Mouse (Mus musculus): ENCODE data around the gene Atg4b. TPM values are rescaled to one million over a fixed set of nuclear protein-coding genes. Genes with fewer than 3 reads are reported as not detected.
A peak's percentile ranks its signal among the peaks of the same experiment; 100 is the strongest.

Atg4b gene
- polyA plus RNA-seq, 1 experiment from 2014 or later, result 71.5 TPM

DNA sequence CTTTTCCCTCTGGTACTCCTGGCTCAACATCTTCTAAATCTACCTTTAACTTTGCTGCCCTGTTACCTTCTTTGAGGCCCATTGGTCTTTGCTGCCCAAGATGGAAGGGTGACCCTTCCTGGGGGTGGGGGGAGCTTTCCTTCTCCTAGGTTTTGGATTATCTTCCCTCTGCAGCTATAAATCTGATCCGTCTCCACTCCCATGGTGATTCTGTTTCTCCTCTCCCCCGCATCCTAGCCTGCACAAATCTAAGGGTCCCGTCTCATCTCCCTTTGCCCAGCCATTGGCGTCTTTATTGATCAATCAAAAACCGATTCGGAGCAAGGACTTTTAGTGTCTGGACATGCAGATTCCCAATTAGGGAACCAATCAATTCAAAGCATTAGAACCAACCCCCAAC lies 16.3 kb downstream of the Atg4b start:
- Histone ChIP-seq H3K4me3 (replicated peaks; ENCODE audit: low read length) (no peak overlapping the region), H3K27me3 (ENCODE audit: control insufficient read depth, insufficient read depth, low read length) (no peaks in the 10 kb centered on the region), H3K36me3 (ENCODE audit: control insufficient read depth, insufficient read depth, low read length) (peaks cover 4% of the 10 kb centered on the region; the same call in 1 of the 2 replicates), H3K9ac (ENCODE audit: low read length) (no peak overlapping the region), H3K4me1 (ENCODE audit: control insufficient read depth, insufficient read depth, low read length) (no peaks in the 10 kb centered on the region), H3K27ac (ENCODE audit: low read length) (no peak overlapping the region), H3K9me3 (replicated peaks; ENCODE audit: control insufficient read depth, low read length) (no peaks in the 10 kb centered on the region), H3K4me2 (ENCODE audit: low read depth, low read length) (no peak overlapping the region)
- no peak for ATAC-seq (ENCODE audit: insufficient read depth, low FRiP score)
- 96% methylated on average over 6 of the region's 6 CpGs for WGBS

DNA sequence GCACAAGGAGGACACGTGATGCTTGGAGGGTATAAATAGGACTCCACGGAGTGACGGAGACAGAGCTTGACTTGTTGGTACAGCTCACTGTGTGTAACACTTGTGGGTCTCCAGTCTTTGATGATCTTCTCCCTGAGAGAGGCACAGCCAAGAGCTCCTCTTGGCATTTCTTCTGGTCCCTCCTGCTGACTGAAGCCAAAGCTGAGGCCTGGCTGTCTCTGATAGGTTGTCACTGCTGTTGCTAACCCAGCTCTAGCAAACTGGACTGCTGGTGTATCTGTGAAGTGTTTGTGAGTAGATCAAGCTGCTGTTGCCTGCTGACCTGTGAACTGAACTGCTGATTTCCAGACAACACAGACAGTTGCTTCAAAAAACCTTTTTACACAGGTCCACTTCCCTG lies 18.6 kb downstream of the Atg4b start:
- no peak overlapping the region for H3K27ac ChIP-seq (ENCODE audit: low read length)
- WGBS, result 92% methylated on average over 3 of the region's 3 CpGs
- ATAC-seq (ENCODE audit: insufficient read depth, low FRiP score), result no peak
- no peaks in the 10 kb centered on the region for H3K27me3 ChIP-seq (ENCODE audit: control insufficient read depth, insufficient read depth, low read length)
- no peak overlapping the region for H3K9ac ChIP-seq (ENCODE audit: low read length)
- H3K4me2 ChIP-seq (ENCODE audit: low read depth, low read length), result no peak overlapping the region
- peaks cover 7% of the 10 kb centered on the region for H3K36me3 ChIP-seq (ENCODE audit: control insufficient read depth, insufficient read depth, low read length)
- no peaks in the 10 kb centered on the region for H3K9me3 ChIP-seq (replicated peaks; ENCODE audit: control insufficient read depth, low read length)
- no peak overlapping the region for H3K4me3 ChIP-seq (replicated peaks; ENCODE audit: low read length)
- no peaks in the 10 kb centered on the region for H3K4me1 ChIP-seq (ENCODE audit: control insufficient read depth, insufficient read depth, low read length)

- WGBS, result 93% methylated on average over 5 of the region's 5 CpGs
- Histone ChIP-seq H3K9ac (ENCODE audit: low read length) (no peak overlapping the region), H3K4me3 (replicated peaks; ENCODE audit: low read length) (no peak overlapping the region), H3K27me3 (ENCODE audit: control insufficient read depth, insufficient read depth, low read length) (no peaks in the 10 kb centered on the region), H3K27ac (ENCODE audit: low read length) (no peak overlapping the region), H3K4me2 (ENCODE audit: low read depth, low read length) (no peak overlapping the region), H3K4me1 (ENCODE audit: control insufficient read depth, insufficient read depth, low read length) (no peaks in the 10 kb centered on the region), H3K36me3 (ENCODE audit: control insufficient read depth, insufficient read depth, low read length) (peaks cover 26% of the 10 kb centered on the region), H3K9me3 (replicated peaks; ENCODE audit: control insufficient read depth, low read length) (no peaks in the 10 kb centered on the region)
- no peak for ATAC-seq (ENCODE audit: insufficient read depth, low FRiP score)
Measured at GRCm38 (mm10) chr1:93776686-93777085, 25.4 kb downstream of the Atg4b start.

DNA sequence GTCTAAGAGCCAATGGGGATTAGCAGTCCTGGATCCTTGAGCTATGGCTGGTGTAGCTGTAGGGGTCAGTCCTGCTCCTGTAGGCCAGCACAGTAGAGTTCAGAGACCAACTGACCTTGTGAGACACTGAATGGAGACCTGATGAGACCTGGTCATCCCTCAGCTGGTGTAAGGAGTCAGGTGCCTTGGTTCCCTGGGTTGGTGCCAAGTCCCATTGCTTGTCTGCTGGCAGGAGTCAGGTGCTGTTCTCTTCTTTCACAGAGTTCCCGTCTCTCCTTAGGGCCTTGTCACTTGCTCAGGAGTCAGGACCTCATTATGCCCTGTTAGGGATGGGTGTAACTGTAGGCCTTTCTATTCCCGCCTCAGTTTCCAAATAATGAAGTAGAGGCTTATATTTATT lies 35.6 kb downstream of the Atg4b start:
- no peak overlapping the region for H3K4me2 ChIP-seq (ENCODE audit: low read depth, low read length)
- H3K9ac ChIP-seq (ENCODE audit: low read length), result no peak overlapping the region
- no peaks in the 10 kb centered on the region for H3K27me3 ChIP-seq (ENCODE audit: control insufficient read depth, insufficient read depth, low read length)
- WGBS, result 79% methylated on average over 2 of the region's 2 CpGs
- peaks cover 35% of the 10 kb centered on the region for H3K36me3 ChIP-seq (ENCODE audit: control insufficient read depth, insufficient read depth, low read length)
- no peaks in the 10 kb centered on the region for H3K4me1 ChIP-seq (ENCODE audit: control insufficient read depth, insufficient read depth, low read length)
- no peaks in the 10 kb centered on the region for H3K9me3 ChIP-seq (replicated peaks; ENCODE audit: control insufficient read depth, low read length)
- no peak overlapping the region for H3K4me3 ChIP-seq (replicated peaks; ENCODE audit: low read length)
- H3K27ac ChIP-seq (ENCODE audit: low read length), result no peak overlapping the region
- ATAC-seq (ENCODE audit: insufficient read depth, low FRiP score), result 0 out of 2 replicates have a peak, but pooled peaks have one; percentile 10

GRCm38 (mm10) chr1:93794526-93794925 lies 43.2 kb downstream of the Atg4b start:
- H3K4me2 ChIP-seq (ENCODE audit: low read depth, low read length), result no peak overlapping the region
- WGBS, result 91% methylated on average over 8 of the region's 8 CpGs
- peaks cover 40% of the 10 kb centered on the region for H3K36me3 ChIP-seq (ENCODE audit: control insufficient read depth, insufficient read depth, low read length)
- no peaks in the 10 kb centered on the region for H3K9me3 ChIP-seq (replicated peaks; ENCODE audit: control insufficient read depth, low read length)
- H3K9ac ChIP-seq (ENCODE audit: low read length), result no peak overlapping the region
- no peaks in the 10 kb centered on the region for H3K27me3 ChIP-seq (ENCODE audit: control insufficient read depth, insufficient read depth, low read length)
- no peak for ATAC-seq (ENCODE audit: insufficient read depth, low FRiP score)
- no peak overlapping the region for H3K4me3 ChIP-seq (replicated peaks; ENCODE audit: low read length)
- H3K27ac ChIP-seq (ENCODE audit: low read length), result no peak overlapping the region
- no peaks in the 10 kb centered on the region for H3K4me1 ChIP-seq (ENCODE audit: control insufficient read depth, insufficient read depth, low read length)

- H3K9ac ChIP-seq (ENCODE audit: low read length), result no peak overlapping the region
- H3K27ac ChIP-seq (ENCODE audit: low read length), result no peak overlapping the region
- H3K4me2 ChIP-seq (ENCODE audit: low read depth, low read length), result no peak overlapping the region
- peaks cover 35% of the 10 kb centered on the region for H3K36me3 ChIP-seq (ENCODE audit: control insufficient read depth, insufficient read depth, low read length)
- no peaks in the 10 kb centered on the region; the same call in 1 of the 2 replicates for H3K4me1 ChIP-seq (ENCODE audit: control insufficient read depth, insufficient read depth, low read length)
- H3K9me3 ChIP-seq (replicated peaks; ENCODE audit: control insufficient read depth, low read length), result no peaks in the 10 kb centered on the region
- no peak overlapping the region for H3K4me3 ChIP-seq (replicated peaks; ENCODE audit: low read length)
- no peaks in the 10 kb centered on the region for H3K27me3 ChIP-seq (ENCODE audit: control insufficient read depth, insufficient read depth, low read length)
- 78% methylated on average over 8 of the region's 8 CpGs for WGBS
- ATAC-seq (ENCODE audit: insufficient read depth, low FRiP score), result no peak
Measured at GRCm38 (mm10) chr1:93795886-93796285, 44.6 kb downstream of the Atg4b start.

- peak overlapping the region; percentile 92 for H3K4me3 ChIP-seq (replicated peaks; ENCODE audit: low read length)
- H3K27ac ChIP-seq (ENCODE audit: low read length), result peak overlapping the region; percentile 94
- H3K4me2 ChIP-seq (ENCODE audit: low read depth, low read length), result peak overlapping the region; percentile 98
- no peaks in the 10 kb centered on the region for H3K9me3 ChIP-seq (replicated peaks; ENCODE audit: control insufficient read depth, low read length)
- ATAC-seq (ENCODE audit: insufficient read depth, low FRiP score), result no peak
- H3K9ac ChIP-seq (ENCODE audit: low read length), result peak overlapping the region; percentile 88
- 71% methylated on average over 21 of the region's 21 CpGs for WGBS
- H3K36me3 ChIP-seq (ENCODE audit: control insufficient read depth, insufficient read depth, low read length), result no peaks in the 10 kb centered on the region
- H3K4me1 ChIP-seq (ENCODE audit: control insufficient read depth, insufficient read depth, low read length), result peaks cover 21% of the 10 kb centered on the region
- no peaks in the 10 kb centered on the region for H3K27me3 ChIP-seq (ENCODE audit: control insufficient read depth, insufficient read depth, low read length)
Measured at GRCm38 (mm10) chr1:93800670-93801503, 49.6 kb downstream of the Atg4b start.

- Histone ChIP-seq H3K4me1 (ENCODE audit: control insufficient read depth, insufficient read depth, low read length) (peaks cover 21% of the 10 kb centered on the region), H3K4me2 (ENCODE audit: low read depth, low read length) (peak within 1 kb of the TSS; percentile 98), H3K9ac (ENCODE audit: low read length) (peak within 1 kb of the TSS; percentile 88), H3K36me3 (ENCODE audit: control insufficient read depth, insufficient read depth, low read length) (peaks cover 3% of the 10 kb centered on the region; the same call in 1 of the 2 replicates), H3K27me3 (ENCODE audit: control insufficient read depth, insufficient read depth, low read length) (no peaks in the 10 kb centered on the region), H3K9me3 (replicated peaks; ENCODE audit: control insufficient read depth, low read length) (no peaks in the 10 kb centered on the region), H3K4me3 (replicated peaks; ENCODE audit: low read length) (peak within 1 kb of the TSS; percentile 92), H3K27ac (ENCODE audit: low read length) (peak within 1 kb of the TSS; percentile 94)
- peak; percentile 69 for ATAC-seq (ENCODE audit: insufficient read depth, low FRiP score)
- under 1% methylated on average over 42 of the region's 42 CpGs for WGBS
Measured at GRCm38 (mm10) chr1:93801741-93802238, 50.5 kb downstream of the Atg4b start, which contains the start of gene Dtymk. Gene Dtymk (minus strand): TSS chr1:93801934.

GRCm38 (mm10) chr1:93802771-93803170 lies 51.5 kb downstream of the Atg4b start:
- H3K27ac ChIP-seq (ENCODE audit: low read length), result peak overlapping the region; percentile 94
- ATAC-seq (ENCODE audit: insufficient read depth, low FRiP score), result no peak
- WGBS, result 74% methylated on average over 5 of the region's 5 CpGs
- H3K9me3 ChIP-seq (replicated peaks; ENCODE audit: control insufficient read depth, low read length), result no peaks in the 10 kb centered on the region
- peaks cover 21% of the 10 kb centered on the region for H3K4me1 ChIP-seq (ENCODE audit: control insufficient read depth, insufficient read depth, low read length)
- peak overlapping the region; percentile 92 for H3K4me3 ChIP-seq (replicated peaks; ENCODE audit: low read length)
- H3K36me3 ChIP-seq (ENCODE audit: control insufficient read depth, insufficient read depth, low read length), result peaks cover 7% of the 10 kb centered on the region; the same call in 1 of the 2 replicates
- peak overlapping the region; percentile 98 for H3K4me2 ChIP-seq (ENCODE audit: low read depth, low read length)
- no peak overlapping the region for H3K9ac ChIP-seq (ENCODE audit: low read length)
- no peaks in the 10 kb centered on the region for H3K27me3 ChIP-seq (ENCODE audit: control insufficient read depth, insufficient read depth, low read length)

Data from stomach, embryonic 16.5 days (tissue).